Mouse (Mus musculus) lung, adult 2 months (tissue): ENCODE measurements around the gene Acss2.

Experiments
- CTCF ChIP-seq: fragments of 200-500 bp; IDR thresholded peaks from 2 replicates; pipeline ENCODE4 v1.5.1; 2011; ENCODE audit warnings: mild to moderate bottlenecking, low read length, control low read depth; ENCODE audit not compliant: insufficient read depth
- POLR2A ChIP-seq: fragments of 200-500 bp; IDR thresholded peaks from 2 replicates; pipeline ENCODE4 v1.6.1; 2011; ENCODE audit warnings: low read depth, mild to moderate bottlenecking, control low read depth, low read length, borderline replicate concordance; ENCODE audit errors: extremely low read depth

DNA sequence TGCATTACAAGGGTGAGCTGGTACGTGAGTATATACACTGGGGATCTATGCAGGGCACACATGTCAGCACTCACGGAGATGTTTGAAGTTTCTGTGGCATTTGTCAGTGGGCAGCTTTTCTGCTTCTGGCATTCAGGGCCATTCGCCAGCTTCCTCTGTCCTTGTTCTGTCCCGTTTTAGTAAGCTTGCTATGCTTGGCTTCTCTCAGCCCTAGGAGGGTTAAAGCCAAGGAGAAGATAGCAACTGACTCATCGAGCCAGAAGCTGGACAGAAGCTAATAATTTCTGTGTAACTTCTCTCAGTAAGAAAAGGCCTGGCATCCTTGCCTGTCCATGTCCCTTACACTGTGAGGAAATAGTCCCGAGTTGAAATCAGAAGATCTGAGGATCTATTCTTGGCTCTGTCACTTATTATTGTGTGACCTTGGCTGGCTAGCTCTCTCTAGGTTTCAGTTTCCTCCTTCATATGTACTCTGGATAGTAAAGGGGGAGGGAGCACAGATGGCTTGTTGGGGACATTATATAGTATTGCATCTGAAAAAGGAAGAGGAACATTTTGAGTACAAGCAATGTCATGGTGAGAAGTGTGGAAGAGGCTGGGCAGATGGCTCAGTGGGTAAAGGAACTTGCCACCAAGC lies 23.2 kb downstream of the Acss2 start:
- TF ChIP-seq POLR2A = no peak
- no peak for TF ChIP-seq CTCF
